Mouse (Mus musculus) spleen, adult 2 months (tissue): ENCODE measurements at regions not wholly inside any gene's neighbourhood (a gene's known extent, or its start where the extent isn't known, plus 50 kb on each side); places are given as distances from the start of the nearest gene placed in this dataset.

Source experiments
- CTCF ChIP-seq: fragments of 200-500 bp; IDR thresholded peaks from 2 replicates; pipeline ENCODE4 v1.5.1; 2011; ENCODE audit warnings: mild to moderate bottlenecking, inconsistent platforms; ENCODE audit not compliant: insufficient read depth, insufficient read length, insufficient replicate concordance; ENCODE audit errors: extremely low read depth
- POLR2A ChIP-seq: fragments of 200-500 bp; IDR thresholded peaks from 2 replicates; pipeline ENCODE4 v1.6.1; 2011; ENCODE audit warnings: low read depth, low read length, inconsistent platforms

- TF ChIP-seq POLR2A, result no peak
- TF ChIP-seq CTCF, result no peak
Observed at GRCm38 (mm10) chr16:9336063-9336462, 506.2 kb downstream of the 1810013L24Rik start.
